Mouse (Mus musculus): ENCODE results near the gene Jmjd4. TPM values are rescaled to one million over a fixed set of nuclear protein-coding genes. Genes with fewer than 3 reads are reported as not detected.

The Jmjd4 gene
- 13.0 and 13.6 TPM in 2 replicates for polyA plus RNA-seq (2015; fragmentation: Nextera tagmentation; extraction: Ambion mirVana)

DNA sequence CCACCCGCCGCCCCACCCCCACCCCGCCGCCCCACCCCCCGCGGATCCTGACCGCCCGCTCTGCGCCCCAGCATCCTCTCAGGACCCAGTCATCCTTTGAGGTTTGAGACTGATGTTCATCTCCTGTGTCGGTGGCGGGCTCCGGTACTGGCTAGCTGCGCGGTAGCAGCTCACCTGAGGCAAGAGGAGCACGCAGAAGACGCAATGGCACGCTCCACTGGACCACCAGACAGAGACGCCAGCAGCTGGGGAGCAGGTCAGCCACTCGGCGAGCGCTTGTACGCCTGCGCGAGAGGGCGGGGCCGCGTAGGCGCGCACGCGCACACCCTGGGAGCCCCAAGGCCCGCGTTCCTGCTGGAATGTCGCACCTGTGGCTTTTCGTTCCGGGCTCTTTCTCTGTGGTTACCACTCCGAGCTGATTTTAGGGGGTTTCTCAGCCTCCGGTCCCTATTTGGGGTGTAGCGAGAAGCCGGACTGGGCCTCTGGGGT is at the start of gene Jmjd4:
Gene Jmjd4 (plus strand): TSS at position 305 of the 489 bp plus-strand sequence.
- peak within 1 kb of the TSS; percentile 87 for H3K9ac ChIP-seq (replicated peaks; ENCODE audit: low read length)
- peak within 1 kb of the TSS; percentile 87 for H3K27ac ChIP-seq (ENCODE audit: low read length)
- H3K9me3 ChIP-seq (ENCODE audit: low read length) = no peaks in the 10 kb centered on the region
- peak within 1 kb of the TSS; percentile 73 for H3K4me2 ChIP-seq (replicated peaks; ENCODE audit: low read depth, low read length)
- peaks cover 23% of the 10 kb centered on the region for H3K36me3 ChIP-seq (ENCODE audit: insufficient read depth, low read length)
- no peaks in the 10 kb centered on the region for H3K27me3 ChIP-seq (ENCODE audit: insufficient read depth, low read length)
- peak; percentile 97 for ATAC-seq (ENCODE audit: low FRiP score, low TSS enrichment)
- H3K4me1 ChIP-seq (ENCODE audit: insufficient read depth, low read length) = peaks cover 17% of the 10 kb centered on the region
- under 1% methylated on average over 40 of the region's 40 CpGs for WGBS
- H3K4me3 ChIP-seq (ENCODE audit: low read length) = peak within 1 kb of the TSS; percentile 87

DNA sequence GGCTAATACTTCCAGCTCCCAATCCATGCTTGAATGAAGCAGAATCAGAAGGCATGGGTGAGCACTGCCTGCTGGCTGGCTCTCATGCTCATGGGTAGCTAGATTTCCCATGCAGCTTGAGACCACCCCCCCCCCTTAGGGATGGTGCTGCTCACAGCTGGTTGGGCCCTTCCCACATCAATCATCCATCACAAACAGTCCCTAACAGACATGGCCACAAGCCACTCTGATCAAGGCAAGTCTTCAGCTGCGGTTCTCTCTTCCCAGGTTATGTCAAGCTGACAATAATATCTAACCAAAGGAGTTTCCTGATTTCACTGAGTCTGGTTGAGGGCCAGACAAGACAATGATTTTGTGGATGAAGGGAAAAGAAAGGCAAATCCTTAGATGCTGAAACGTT is 49.0 kb upstream of the Jmjd4 start:
- Histone ChIP-seq H3K9me3 (ENCODE audit: low read length) (no peaks in the 10 kb centered on the region), H3K36me3 (ENCODE audit: insufficient read depth, low read length) (peaks cover 6% of the 10 kb centered on the region; the same call in 1 of the 2 replicates), H3K9ac (replicated peaks; ENCODE audit: low read length) (no peak overlapping the region; the same call in 1 of the 2 replicates), H3K27ac (ENCODE audit: low read length) (no peak overlapping the region), H3K27me3 (ENCODE audit: insufficient read depth, low read length) (no peaks in the 10 kb centered on the region), H3K4me3 (ENCODE audit: low read length) (no peak overlapping the region), H3K4me1 (ENCODE audit: insufficient read depth, low read length) (peaks cover 6% of the 10 kb centered on the region; the same call in 1 of the 2 replicates), H3K4me2 (replicated peaks; ENCODE audit: low read depth, low read length) (no peak overlapping the region)
- WGBS = 70% methylated on average over 2 of the region's 2 CpGs
- no peak for ATAC-seq (ENCODE audit: low FRiP score, low TSS enrichment)

DNA sequence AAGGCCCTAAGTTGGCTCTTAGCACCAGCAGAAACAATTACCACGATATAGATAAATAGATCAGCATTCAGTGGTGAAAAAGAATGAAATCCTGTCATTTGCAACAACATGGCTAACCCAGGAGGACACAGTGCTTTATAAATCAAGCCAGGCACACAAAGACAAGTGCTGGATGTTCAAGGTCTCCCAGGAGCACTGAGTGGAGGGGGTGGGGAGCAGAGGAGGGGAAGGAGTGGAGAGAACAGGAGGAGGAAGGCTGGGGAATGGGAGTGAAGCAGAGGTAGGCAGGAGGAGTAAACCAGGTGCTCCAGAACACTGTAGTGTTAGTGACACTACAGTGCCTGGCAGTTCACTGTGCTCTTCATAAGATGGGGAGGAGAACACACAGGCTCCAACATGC is 44.1 kb upstream of the Jmjd4 start:
- no peak overlapping the region for H3K4me3 ChIP-seq (ENCODE audit: low read length)
- H3K4me2 ChIP-seq (replicated peaks; ENCODE audit: low read depth, low read length) = no peak overlapping the region
- H3K4me1 ChIP-seq (ENCODE audit: insufficient read depth, low read length) = peaks cover 9% of the 10 kb centered on the region
- 77% methylated on average over 1 of the region's 1 CpGs for WGBS
- H3K36me3 ChIP-seq (ENCODE audit: insufficient read depth, low read length) = peaks cover 25% of the 10 kb centered on the region
- no peak overlapping the region for H3K9ac ChIP-seq (replicated peaks; ENCODE audit: low read length)
- H3K27ac ChIP-seq (ENCODE audit: low read length) = no peak overlapping the region
- H3K9me3 ChIP-seq (ENCODE audit: low read length) = no peaks in the 10 kb centered on the region
- no peak for ATAC-seq (ENCODE audit: low FRiP score, low TSS enrichment)
- H3K27me3 ChIP-seq (ENCODE audit: insufficient read depth, low read length) = no peaks in the 10 kb centered on the region

DNA sequence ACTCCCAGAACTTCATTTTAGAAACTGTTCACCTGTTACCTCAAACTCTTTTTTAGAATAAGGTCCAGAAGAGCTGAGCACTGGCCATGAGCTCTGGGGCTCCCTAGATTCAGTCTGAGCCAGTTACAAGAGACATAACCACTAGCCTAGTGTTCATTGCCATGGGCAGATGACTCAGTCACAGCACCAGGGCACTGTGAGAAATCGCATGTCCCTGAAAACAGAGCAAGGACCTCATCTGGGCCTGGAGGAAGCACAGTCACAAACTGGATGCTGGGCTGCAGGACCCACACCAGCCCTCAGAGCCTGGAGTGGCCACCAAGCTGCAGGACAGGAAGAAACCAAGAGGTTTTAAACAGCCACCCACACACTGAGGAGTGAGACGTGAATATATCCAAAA is 39.0 kb upstream of the Jmjd4 start:
- Histone ChIP-seq H3K4me1 (ENCODE audit: insufficient read depth, low read length) (peaks cover 12% of the 10 kb centered on the region), H3K9me3 (ENCODE audit: low read length) (no peaks in the 10 kb centered on the region), H3K27me3 (ENCODE audit: insufficient read depth, low read length) (no peaks in the 10 kb centered on the region), H3K27ac (ENCODE audit: low read length) (no peak overlapping the region), H3K9ac (replicated peaks; ENCODE audit: low read length) (no peak overlapping the region), H3K4me3 (ENCODE audit: low read length) (no peak overlapping the region), H3K36me3 (ENCODE audit: insufficient read depth, low read length) (peaks cover 22% of the 10 kb centered on the region), H3K4me2 (replicated peaks; ENCODE audit: low read depth, low read length) (no peak overlapping the region)
- ATAC-seq (ENCODE audit: low FRiP score, low TSS enrichment) = no peak
- 68% methylated on average over 2 of the region's 2 CpGs for WGBS

DNA sequence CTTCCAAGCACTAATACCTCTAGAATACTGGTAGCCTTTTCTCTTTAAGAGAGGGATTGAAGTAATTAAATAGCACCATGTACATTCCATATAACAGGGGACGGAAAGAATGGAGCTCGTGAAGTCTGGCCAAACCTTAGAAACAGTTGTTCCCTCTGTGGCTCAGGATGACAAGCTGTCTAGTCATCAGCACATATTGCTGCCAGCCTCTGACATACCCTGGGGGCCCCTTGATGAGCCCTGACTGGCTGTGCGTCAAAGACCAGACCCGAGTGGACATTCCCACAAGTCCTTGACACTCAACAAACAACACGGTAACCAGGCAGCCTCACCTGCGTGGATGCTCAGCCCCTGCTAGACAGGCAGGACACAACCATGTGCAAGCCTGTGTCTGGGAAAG is 37.8 kb upstream of the Jmjd4 start:
- Histone ChIP-seq H3K27ac (ENCODE audit: low read length) (no peak overlapping the region), H3K9ac (replicated peaks; ENCODE audit: low read length) (no peak overlapping the region), H3K27me3 (ENCODE audit: insufficient read depth, low read length) (no peaks in the 10 kb centered on the region), H3K4me2 (replicated peaks; ENCODE audit: low read depth, low read length) (no peak overlapping the region), H3K4me3 (ENCODE audit: low read length) (no peak overlapping the region), H3K36me3 (ENCODE audit: insufficient read depth, low read length) (peaks cover 13% of the 10 kb centered on the region; the same call in 1 of the 2 replicates), H3K9me3 (ENCODE audit: low read length) (no peaks in the 10 kb centered on the region), H3K4me1 (ENCODE audit: insufficient read depth, low read length) (peaks cover 12% of the 10 kb centered on the region)
- no peak for ATAC-seq (ENCODE audit: low FRiP score, low TSS enrichment)
- 86% methylated on average over 6 of the region's 6 CpGs for WGBS

DNA sequence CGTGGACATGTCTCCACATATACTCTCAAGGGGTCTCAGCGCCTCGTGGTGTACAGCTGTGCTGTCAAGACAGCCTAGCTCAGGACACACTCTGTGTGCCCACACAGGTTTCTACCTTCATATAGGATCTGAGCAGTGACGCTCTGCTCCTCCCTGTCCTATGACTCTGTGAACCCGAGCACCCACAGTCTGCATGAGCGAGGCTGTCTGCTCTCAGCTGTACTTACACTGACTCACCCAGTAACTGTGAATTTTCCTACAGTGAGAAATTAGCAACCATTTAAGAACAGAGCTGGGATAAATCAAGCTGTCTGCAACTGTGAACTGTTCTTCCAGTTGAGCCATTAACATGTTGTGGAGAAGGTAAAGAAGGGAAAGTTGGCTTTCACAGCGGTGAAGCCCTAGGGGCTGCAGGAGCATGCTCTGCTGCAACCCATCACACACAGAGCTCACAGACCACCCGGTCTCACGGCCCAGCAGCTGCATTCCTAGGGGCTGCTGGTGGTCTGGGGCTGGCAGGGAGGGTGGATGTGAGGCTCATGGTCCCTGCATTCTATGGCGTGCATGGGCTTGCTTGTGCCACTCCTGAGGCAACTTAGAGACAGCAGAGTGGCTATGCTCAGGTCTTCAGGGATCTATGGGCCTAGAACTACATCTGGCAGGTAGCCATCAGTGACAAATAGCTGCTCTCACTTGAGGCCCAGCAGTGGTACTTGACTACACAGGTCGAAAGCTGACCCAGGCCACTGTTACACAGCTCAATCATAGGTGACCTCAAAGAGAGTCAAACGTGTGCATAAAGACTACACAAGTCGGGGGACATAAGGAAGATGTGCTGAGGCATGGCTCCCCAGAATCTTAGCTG is 36.6 kb upstream of the Jmjd4 start:
- WGBS = 75% methylated on average over 13 of the region's 13 CpGs
- no peak overlapping the region for H3K27ac ChIP-seq (ENCODE audit: low read length)
- H3K9me3 ChIP-seq (ENCODE audit: low read length) = no peaks in the 10 kb centered on the region
- no peak overlapping the region for H3K9ac ChIP-seq (replicated peaks; ENCODE audit: low read length)
- no peak overlapping the region for H3K4me3 ChIP-seq (ENCODE audit: low read length)
- no peak for ATAC-seq (ENCODE audit: low FRiP score, low TSS enrichment)
- no peaks in the 10 kb centered on the region for H3K27me3 ChIP-seq (ENCODE audit: insufficient read depth, low read length)
- no peak overlapping the region for H3K4me2 ChIP-seq (replicated peaks; ENCODE audit: low read depth, low read length)
- H3K36me3 ChIP-seq (ENCODE audit: insufficient read depth, low read length) = peaks cover 10% of the 10 kb centered on the region; the same call in 1 of the 2 replicates
- peaks cover 11% of the 10 kb centered on the region for H3K4me1 ChIP-seq (ENCODE audit: insufficient read depth, low read length)

DNA sequence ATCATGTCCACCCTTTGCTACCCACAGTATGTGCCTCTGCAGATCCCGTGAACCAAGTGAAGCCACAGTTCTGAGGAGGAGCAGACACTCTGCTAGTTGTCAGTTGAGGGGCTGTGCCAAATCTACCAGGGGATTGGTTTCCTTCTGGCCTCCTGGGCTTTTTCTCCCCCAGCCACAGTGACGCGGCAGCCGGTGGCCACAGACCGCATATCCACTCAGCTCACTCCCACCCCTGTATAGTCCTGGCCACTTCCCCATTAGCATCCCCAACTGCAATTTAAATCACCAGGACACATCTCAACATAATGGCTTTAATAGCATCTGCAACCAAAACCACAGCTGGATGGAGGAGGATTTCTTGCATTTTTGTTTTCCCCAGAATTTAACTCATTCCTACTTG is 31.1 kb upstream of the Jmjd4 start:
- H3K36me3 ChIP-seq (ENCODE audit: insufficient read depth, low read length) = peaks cover 18% of the 10 kb centered on the region
- H3K4me3 ChIP-seq (ENCODE audit: low read length) = no peak overlapping the region
- H3K27ac ChIP-seq (ENCODE audit: low read length) = no peak overlapping the region
- ATAC-seq (ENCODE audit: low FRiP score, low TSS enrichment) = 0 out of 2 replicates have a peak, but pooled peaks have one; percentile 23
- no peak overlapping the region for H3K4me2 ChIP-seq (replicated peaks; ENCODE audit: low read depth, low read length)
- no peaks in the 10 kb centered on the region for H3K9me3 ChIP-seq (ENCODE audit: low read length)
- H3K27me3 ChIP-seq (ENCODE audit: insufficient read depth, low read length) = no peaks in the 10 kb centered on the region
- no peaks in the 10 kb centered on the region for H3K4me1 ChIP-seq (ENCODE audit: insufficient read depth, low read length)
- H3K9ac ChIP-seq (replicated peaks; ENCODE audit: low read length) = no peak overlapping the region
- WGBS = 61% methylated on average over 5 of the region's 5 CpGs

DNA sequence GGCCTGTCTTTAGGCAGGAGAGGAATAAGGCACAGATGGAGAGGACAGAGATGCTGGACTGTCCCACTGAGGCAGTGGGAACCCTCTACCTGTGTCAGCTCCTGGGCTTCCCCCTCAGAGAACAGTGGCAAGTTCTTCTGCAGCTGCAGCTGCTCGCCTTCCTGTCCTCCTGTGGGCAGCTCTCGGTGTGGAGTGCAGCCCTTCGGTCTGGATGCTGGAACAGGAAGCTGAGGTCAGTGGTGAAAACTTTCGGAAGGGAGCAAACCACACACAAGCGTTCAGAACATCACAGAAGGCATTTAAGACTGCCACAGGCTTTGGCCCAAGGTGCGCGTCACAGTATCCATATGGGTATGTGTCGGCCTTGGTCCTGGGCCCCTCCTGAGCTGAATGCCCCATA is 28.4 kb upstream of the Jmjd4 start:
- Histone ChIP-seq H3K36me3 (ENCODE audit: insufficient read depth, low read length) (peaks cover 30% of the 10 kb centered on the region), H3K4me1 (ENCODE audit: insufficient read depth, low read length) (no peaks in the 10 kb centered on the region), H3K9ac (replicated peaks; ENCODE audit: low read length) (no peak overlapping the region), H3K4me2 (replicated peaks; ENCODE audit: low read depth, low read length) (no peak overlapping the region), H3K9me3 (ENCODE audit: low read length) (no peaks in the 10 kb centered on the region), H3K27ac (ENCODE audit: low read length) (no peak overlapping the region), H3K4me3 (ENCODE audit: low read length) (no peak overlapping the region), H3K27me3 (ENCODE audit: insufficient read depth, low read length) (no peaks in the 10 kb centered on the region)
- 86% methylated on average over 8 of the region's 8 CpGs for WGBS
- ATAC-seq (ENCODE audit: low FRiP score, low TSS enrichment) = no peak

DNA sequence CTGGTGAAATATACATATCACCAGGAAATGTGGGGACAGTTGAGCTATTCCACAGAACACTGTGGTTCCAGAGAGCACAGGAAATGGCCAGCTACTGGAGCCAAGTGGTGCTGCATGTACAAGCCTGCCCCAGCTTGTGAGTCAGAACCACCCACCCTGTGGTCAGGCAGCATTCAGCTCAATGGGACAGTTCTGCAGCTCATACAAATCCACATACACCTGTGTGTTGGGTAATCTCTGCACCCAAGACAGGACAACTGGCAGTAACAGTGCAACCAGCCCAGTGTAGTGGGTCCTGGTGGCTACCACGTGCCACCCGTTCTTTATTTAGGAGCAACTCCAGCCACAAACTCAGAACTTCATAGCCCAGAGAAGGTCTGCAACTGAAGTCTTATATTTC is 27.9 kb upstream of the Jmjd4 start:
- 92% methylated on average over 2 of the region's 2 CpGs for WGBS
- H3K36me3 ChIP-seq (ENCODE audit: insufficient read depth, low read length) = peaks cover 35% of the 10 kb centered on the region

DNA sequence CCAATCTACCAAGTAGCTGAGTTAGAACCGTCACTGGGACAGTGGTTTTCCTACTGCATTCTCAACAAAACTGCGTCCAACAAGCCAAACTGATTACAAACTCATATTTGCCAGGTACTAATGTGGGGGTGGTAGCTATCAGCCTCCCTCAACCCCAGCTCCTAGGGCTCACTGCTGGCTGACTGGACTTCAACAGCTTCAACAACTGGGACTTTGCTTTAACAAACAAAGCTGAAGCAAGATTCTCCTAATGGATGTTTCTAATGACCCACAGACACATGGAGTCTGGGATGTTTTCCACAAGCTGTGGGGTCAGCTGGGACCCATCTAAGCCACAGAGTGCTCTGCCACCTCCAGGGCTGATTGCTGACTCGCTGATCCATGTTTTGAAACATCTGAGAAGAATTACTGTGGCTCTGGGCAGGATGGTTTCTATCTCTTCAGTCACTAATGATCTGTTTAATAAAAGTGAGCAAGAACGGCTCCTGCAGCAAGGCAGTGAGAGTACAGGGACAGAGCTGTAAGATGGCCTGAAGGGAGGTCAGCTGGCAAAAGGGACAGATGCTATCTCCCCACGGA is 26.7 kb upstream of the Jmjd4 start:
- Histone ChIP-seq H3K27ac (ENCODE audit: low read length) (no peak overlapping the region), H3K27me3 (ENCODE audit: insufficient read depth, low read length) (no peaks in the 10 kb centered on the region), H3K4me1 (ENCODE audit: insufficient read depth, low read length) (no peaks in the 10 kb centered on the region), H3K9ac (replicated peaks; ENCODE audit: low read length) (no peak overlapping the region), H3K9me3 (ENCODE audit: low read length) (no peaks in the 10 kb centered on the region), H3K36me3 (ENCODE audit: insufficient read depth, low read length) (peaks cover 37% of the 10 kb centered on the region), H3K4me3 (ENCODE audit: low read length) (no peak overlapping the region), H3K4me2 (replicated peaks; ENCODE audit: low read depth, low read length) (no peak overlapping the region)
- WGBS = 72% methylated on average over 5 of the region's 5 CpGs
- ATAC-seq (ENCODE audit: low FRiP score, low TSS enrichment) = no peak

More for the DNA sequence above, 27.9 kb upstream of the Jmjd4 start:
- Histone ChIP-seq H3K9ac (replicated peaks; ENCODE audit: low read length) (no peak overlapping the region), H3K4me1 (ENCODE audit: insufficient read depth, low read length) (no peaks in the 10 kb centered on the region), H3K9me3 (ENCODE audit: low read length) (no peaks in the 10 kb centered on the region), H3K4me2 (replicated peaks; ENCODE audit: low read depth, low read length) (no peak overlapping the region), H3K27me3 (ENCODE audit: insufficient read depth, low read length) (no peaks in the 10 kb centered on the region), H3K27ac (ENCODE audit: low read length) (no peak overlapping the region), H3K4me3 (ENCODE audit: low read length) (no peak overlapping the region)
- no peak for ATAC-seq (ENCODE audit: low FRiP score, low TSS enrichment)
